Mouse (Mus musculus) embryonic fibroblast, embryonic 13.5 days (primary cell): ENCODE measurements around the gene Tnnc2.

Experiments used
- CTCF ChIP-seq: IDR thresholded peaks from 2 replicates; pipeline ENCODE4 v1.5.1; 2011; ENCODE audit warnings: mild to moderate bottlenecking, control low read depth, low read length, moderate library complexity, borderline replicate concordance; ENCODE audit not compliant: insufficient read depth
- POLR2A ChIP-seq: IDR thresholded peaks from 2 replicates; pipeline ENCODE4 v1.6.1; 2011; ENCODE audit warnings: low read depth, mild to moderate bottlenecking, control low read depth, low read length, moderate library complexity

DNA sequence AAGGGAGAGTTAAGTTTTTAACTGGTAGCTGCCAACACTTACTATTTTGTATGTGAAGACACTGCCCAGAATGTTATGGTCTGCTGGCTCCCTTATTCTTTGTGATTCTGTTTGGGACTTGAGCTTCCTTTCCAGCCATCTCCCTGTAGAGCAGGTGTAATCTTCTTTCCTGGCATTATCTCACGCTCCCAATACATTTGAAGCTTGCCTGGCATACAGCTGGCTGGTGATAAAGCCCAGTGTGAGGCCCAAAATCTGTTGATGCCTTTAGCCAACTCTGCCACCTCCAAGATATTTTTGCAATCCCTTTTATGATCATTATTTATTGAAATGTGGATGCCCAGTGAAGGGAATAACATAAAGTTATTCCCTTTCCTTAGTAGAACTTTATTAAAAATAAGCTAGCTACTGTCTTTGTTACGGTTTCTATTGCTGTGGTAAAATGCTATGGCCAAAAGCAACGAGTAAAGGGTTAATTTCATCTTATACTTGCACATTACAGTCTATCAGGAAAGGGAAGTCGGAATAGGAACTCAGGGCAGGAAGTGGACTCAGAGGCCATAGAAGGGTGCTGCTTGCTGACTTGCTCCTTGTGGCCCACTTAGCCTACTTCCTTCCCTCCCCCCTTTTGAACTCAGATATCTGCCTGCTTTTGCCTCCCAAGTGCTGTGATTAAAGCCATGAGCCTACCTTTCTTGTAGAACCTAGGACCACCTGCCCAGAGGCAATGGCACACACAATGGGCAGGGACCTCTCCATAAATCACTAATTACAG, 19.5 kb downstream of the Tnnc2 start:
- no peak for TF ChIP-seq CTCF
- TF ChIP-seq POLR2A: no peak
